Mouse (Mus musculus): ENCODE data around the gene Pigs. TPM values are rescaled to one million over a fixed set of nuclear protein-coding genes. Genes with fewer than 3 reads are reported as not detected.

The Pigs gene
- total and polyA plus RNA-seq, 2 experiments from 2014 or later = 31.2 to 39.7 TPM

DNA sequence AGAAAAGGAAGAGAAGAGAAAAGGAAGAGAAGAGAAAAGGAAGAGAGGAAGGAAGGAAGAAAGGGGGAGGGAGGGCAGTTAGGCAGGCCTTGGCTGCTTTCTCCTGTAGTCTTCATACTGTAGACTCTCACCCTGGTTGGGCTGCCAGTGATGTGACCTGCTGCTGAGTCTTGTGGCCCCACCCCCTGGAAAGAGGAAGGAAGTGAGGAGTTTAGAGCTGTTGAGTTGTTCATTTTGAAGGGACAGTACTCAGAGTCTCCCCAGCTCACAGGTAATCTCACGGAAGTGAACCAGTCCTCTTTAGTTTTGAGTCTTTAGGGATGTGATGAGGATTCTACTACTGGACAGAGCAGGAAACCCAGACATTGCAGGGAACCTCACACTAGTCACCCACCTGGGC, 24.9 kb downstream of the Pigs start:
- ATAC-seq (ENCODE audit: insufficient read depth, low read depth) = no peak
- 58% methylated on average over 1 of the region's 1 CpGs for WGBS

DNA sequence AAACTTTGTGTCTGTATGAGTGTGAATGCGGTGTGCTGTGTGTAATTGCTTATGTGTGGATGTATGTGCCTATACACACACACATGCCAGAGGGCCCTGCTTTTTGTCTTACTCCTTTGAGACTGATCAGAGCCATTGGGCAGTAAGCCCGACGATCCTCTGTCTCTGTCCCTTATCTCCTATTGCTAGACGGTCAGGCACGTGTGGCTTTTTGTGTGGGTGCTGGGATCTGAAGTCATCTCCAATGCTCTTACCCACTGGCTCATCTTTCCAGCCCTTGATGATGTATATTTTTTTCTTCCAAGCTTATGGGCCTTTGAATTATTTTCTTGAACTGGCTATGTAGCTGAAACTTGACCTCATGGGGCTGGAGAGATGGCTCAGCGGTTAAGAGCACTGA, 26.7 kb downstream of the Pigs start:
- Histone ChIP-seq H3K4me2 (ENCODE audit: low read depth, low read length) (no peak overlapping the region), H3K9ac (replicated peaks; ENCODE audit: low read depth, low read length) (no peak overlapping the region), H3K27ac (ENCODE audit: low read depth) (no peak overlapping the region), H3K9me3 (replicated peaks; ENCODE audit: control insufficient read depth, low read length) (no peaks in the 10 kb centered on the region), H3K36me3 (replicated peaks; ENCODE audit: control insufficient read depth, insufficient read depth, low read length) (no peaks in the 10 kb centered on the region), H3K4me3 (ENCODE audit: low read depth, low read length) (no peak overlapping the region), H3K27me3 (ENCODE audit: control insufficient read depth, insufficient read depth, low read length) (no peaks in the 10 kb centered on the region), H3K4me1 (ENCODE audit: control insufficient read depth, insufficient read depth) (peaks cover 2% of the 10 kb centered on the region; the same call in 1 of the 2 replicates)
- ATAC-seq (ENCODE audit: insufficient read depth, low read depth) (no peak), DNase-seq (ENCODE audit: low spot score) (no peak)
- TF ChIP-seq CTCF (IDR thresholded peaks at IDR 0.05; ENCODE audit: low read depth) (no peak), EP300 (IDR thresholded peaks at IDR 0.05; ENCODE audit: low read depth) (no peak)
- WGBS = 50% methylated on average over 6 of the region's 6 CpGs

More for the DNA sequence above, 24.9 kb downstream of the Pigs start:
- no peak for DNase-seq (ENCODE audit: low spot score)
- no peak overlapping the region for H3K4me3 ChIP-seq (ENCODE audit: low read depth, low read length)
- H3K27me3 ChIP-seq (ENCODE audit: control insufficient read depth, insufficient read depth, low read length) = no peaks in the 10 kb centered on the region
- H3K9ac ChIP-seq (replicated peaks; ENCODE audit: low read depth, low read length) = no peak overlapping the region
- no peak overlapping the region for H3K27ac ChIP-seq (ENCODE audit: low read depth)
- no peaks in the 10 kb centered on the region for H3K9me3 ChIP-seq (replicated peaks; ENCODE audit: control insufficient read depth, low read length)
- TF ChIP-seq EP300 (IDR thresholded peaks at IDR 0.05; ENCODE audit: low read depth) (no peak), CTCF (IDR thresholded peaks at IDR 0.05; ENCODE audit: low read depth) (no peak)
- peaks cover 5% of the 10 kb centered on the region; the same call in 1 of the 2 replicates for H3K36me3 ChIP-seq (replicated peaks; ENCODE audit: control insufficient read depth, insufficient read depth, low read length)
- H3K4me1 ChIP-seq (ENCODE audit: control insufficient read depth, insufficient read depth) = peaks cover 5% of the 10 kb centered on the region; the same call in 1 of the 2 replicates
- H3K4me2 ChIP-seq (ENCODE audit: low read depth, low read length) = no peak overlapping the region

DNA sequence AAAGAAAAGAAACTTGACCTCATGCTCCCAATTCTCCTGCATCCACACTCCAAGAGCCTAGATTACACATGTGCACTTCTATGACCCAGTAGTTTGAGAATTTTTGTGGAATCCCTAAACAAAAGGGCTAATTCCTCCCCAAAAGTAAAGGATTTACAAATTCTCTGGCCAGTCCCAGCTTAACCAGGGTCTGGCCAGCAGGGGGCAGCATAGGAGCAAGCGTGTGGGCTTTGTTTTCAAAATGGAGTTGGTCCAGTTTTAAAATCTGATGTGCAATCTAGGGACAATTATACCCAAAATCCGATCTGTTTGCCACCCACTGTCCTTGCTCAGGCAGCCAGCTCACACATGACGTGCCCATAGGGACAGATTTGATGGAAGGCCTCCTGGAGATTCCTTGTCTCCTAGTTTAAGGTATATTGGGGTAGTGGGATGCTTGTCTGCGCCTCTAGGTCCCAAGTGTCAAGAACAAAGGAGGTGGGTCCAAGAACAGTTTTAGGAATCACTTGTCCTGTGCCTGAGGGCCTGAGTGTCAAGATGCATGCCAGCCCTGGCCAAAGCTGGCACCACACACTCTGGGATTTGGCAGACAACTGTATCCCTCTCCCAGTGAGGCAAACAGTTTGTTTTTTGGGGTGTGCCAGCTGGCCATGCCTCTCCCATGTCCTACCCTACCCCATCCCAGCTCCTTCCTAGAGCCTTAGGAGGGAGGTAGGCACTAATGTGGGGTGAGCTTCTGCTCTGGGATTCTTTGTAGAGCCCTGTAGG, 27.4 kb downstream of the Pigs start:
- no peak for DNase-seq (ENCODE audit: low spot score)
- Histone ChIP-seq H3K27ac (ENCODE audit: low read depth) (no peak overlapping the region), H3K4me1 (ENCODE audit: control insufficient read depth, insufficient read depth) (no peaks in the 10 kb centered on the region), H3K4me2 (ENCODE audit: low read depth, low read length) (no peak overlapping the region), H3K9me3 (replicated peaks; ENCODE audit: control insufficient read depth, low read length) (no peaks in the 10 kb centered on the region), H3K27me3 (ENCODE audit: control insufficient read depth, insufficient read depth, low read length) (no peaks in the 10 kb centered on the region), H3K4me3 (ENCODE audit: low read depth, low read length) (no peak overlapping the region), H3K36me3 (replicated peaks; ENCODE audit: control insufficient read depth, insufficient read depth, low read length) (no peaks in the 10 kb centered on the region), H3K9ac (replicated peaks; ENCODE audit: low read depth, low read length) (no peak overlapping the region)
- TF ChIP-seq CTCF (IDR thresholded peaks at IDR 0.05; ENCODE audit: low read depth) (peak; percentile 70), EP300 (IDR thresholded peaks at IDR 0.05; ENCODE audit: low read depth) (no peak)
- no peak for ATAC-seq (ENCODE audit: insufficient read depth, low read depth)
- 33% methylated on average over 4 of the region's 4 CpGs for WGBS

DNA sequence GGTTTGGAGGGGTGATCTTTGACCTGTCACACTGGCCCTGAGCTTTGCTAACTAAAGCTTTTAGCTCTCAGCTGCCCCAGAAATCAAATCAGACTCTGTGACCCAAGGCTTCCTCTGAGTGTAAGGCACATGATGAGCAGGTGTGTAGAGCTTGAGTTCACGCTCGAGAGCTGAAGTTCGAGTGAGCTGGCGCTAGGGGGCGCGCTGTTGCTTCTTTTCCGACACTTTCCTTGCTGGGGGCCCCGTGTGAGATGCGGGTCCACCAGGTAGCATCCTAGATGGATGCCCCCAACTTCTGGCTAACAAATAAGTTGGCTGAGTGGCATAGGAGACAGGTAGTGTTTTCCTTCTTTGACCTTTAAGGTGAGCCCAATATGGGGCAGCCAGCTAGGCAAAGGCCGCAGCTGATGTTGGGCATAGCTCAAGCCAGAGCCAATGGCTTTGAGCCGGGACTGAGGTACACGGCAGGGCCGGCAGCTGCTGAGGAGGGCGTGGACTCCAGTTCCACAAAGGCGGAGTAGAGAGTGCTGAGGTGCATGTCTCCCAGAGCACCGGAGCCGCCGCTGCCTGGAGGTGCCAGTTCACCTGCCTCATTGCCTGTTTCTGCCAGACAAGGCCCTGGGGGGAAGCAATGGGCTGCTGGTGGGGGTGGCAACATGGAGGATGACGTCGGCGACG, 30.3 kb downstream of the Pigs start:
- Histone ChIP-seq H3K27ac (ENCODE audit: low read depth) (no peak overlapping the region), H3K4me3 (ENCODE audit: low read depth, low read length) (no peak overlapping the region), H3K4me1 (ENCODE audit: control insufficient read depth, insufficient read depth) (no peaks in the 10 kb centered on the region), H3K9me3 (replicated peaks; ENCODE audit: control insufficient read depth, low read length) (no peaks in the 10 kb centered on the region), H3K9ac (replicated peaks; ENCODE audit: low read depth, low read length) (no peak overlapping the region), H3K27me3 (ENCODE audit: control insufficient read depth, insufficient read depth, low read length) (no peaks in the 10 kb centered on the region), H3K36me3 (replicated peaks; ENCODE audit: control insufficient read depth, insufficient read depth, low read length) (no peaks in the 10 kb centered on the region), H3K4me2 (ENCODE audit: low read depth, low read length) (no peak overlapping the region)
- no peak for DNase-seq (ENCODE audit: low spot score)
- 17% methylated on average over 22 of the region's 22 CpGs for whole genome bisulfite sequencing
- no peak for ATAC-seq (ENCODE audit: insufficient read depth, low read depth)
- no peak for TF ChIP-seq EP300 (IDR thresholded peaks at IDR 0.05; ENCODE audit: low read depth)
- TF ChIP-seq CTCF (IDR thresholded peaks at IDR 0.05; ENCODE audit: low read depth) = peak; percentile 29

DNA sequence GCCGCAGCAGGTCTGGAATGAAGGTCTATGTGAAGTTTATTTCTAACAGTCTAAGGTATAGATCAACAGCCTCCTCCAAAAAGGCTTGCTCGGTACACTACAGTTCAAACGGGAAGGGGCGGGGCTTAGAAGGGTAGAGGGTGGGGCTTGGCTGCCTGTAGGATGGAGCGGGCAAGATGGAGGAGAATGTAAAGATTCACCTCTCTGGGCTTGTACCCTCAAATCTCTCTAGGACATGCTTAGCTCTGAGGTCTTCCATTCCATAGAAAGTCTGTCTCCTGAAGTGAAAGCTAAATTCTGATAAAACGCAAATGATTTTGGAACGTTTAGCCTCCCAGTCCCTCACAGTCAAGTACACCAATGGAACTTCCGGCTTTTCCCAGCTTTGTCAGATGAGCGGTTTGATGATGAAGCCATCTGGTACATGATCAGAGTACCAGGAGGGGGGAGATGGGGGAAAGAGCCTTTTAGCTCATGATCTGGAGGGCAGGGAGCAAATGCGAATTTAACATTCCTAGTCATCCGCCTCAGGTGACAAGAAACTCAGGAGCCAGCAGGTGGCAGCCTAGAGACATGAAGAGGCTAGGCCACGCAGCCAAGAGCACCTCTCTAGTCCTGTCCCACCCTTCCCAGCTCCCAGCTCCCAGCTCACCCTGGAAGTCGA, 32.0 kb downstream of the Pigs start:
- H3K36me3 ChIP-seq (replicated peaks; ENCODE audit: control insufficient read depth, insufficient read depth, low read length) = no peaks in the 10 kb centered on the region
- ATAC-seq (ENCODE audit: insufficient read depth, low read depth) = 0 out of 2 replicates have a peak, but pooled peaks have one; percentile 45
- H3K27me3 ChIP-seq (ENCODE audit: control insufficient read depth, insufficient read depth, low read length) = 0 out of 2 replicates have a peak, but pooled peaks cover 4% of the 10 kb centered on the region
- 10% methylated on average over 13 of the region's 13 CpGs for WGBS
- no peaks in the 10 kb centered on the region for H3K4me1 ChIP-seq (ENCODE audit: control insufficient read depth, insufficient read depth)
- peak overlapping the region; percentile 59 for H3K4me2 ChIP-seq (ENCODE audit: low read depth, low read length)
- TF ChIP-seq CTCF (IDR thresholded peaks at IDR 0.05; ENCODE audit: low read depth) (peak; percentile 71), EP300 (IDR thresholded peaks at IDR 0.05; ENCODE audit: low read depth) (no peak)
- DNase-seq (ENCODE audit: low spot score) = peak; percentile 71
- no peak overlapping the region for H3K9ac ChIP-seq (replicated peaks; ENCODE audit: low read depth, low read length)
- peak overlapping the region; percentile 33 for H3K4me3 ChIP-seq (ENCODE audit: low read depth, low read length)
- no peaks in the 10 kb centered on the region for H3K9me3 ChIP-seq (replicated peaks; ENCODE audit: control insufficient read depth, low read length)
- H3K27ac ChIP-seq (ENCODE audit: low read depth) = no peak overlapping the region

Measured in heart, postnatal 0 days (tissue).